Mouse (Mus musculus) left cerebral cortex, postnatal 4 days (tissue): ENCODE data around the gene Slc38a7. TPM values are rescaled to one million over a fixed set of nuclear protein-coding genes. Genes with fewer than 3 reads are reported as not detected.
"Not testable (repeated sequence)": the region's sequence is repeated elsewhere in the genome, so short reads cannot be mapped to it uniquely, and the experiment has no call there.

ENCODE experiments used
- DNase-seq: peaks from one replicate; pipeline ENCODE4 v3.0.0-alpha.2; 2022
- intact Hi-C: fragments of 180-260 bp; cut with DNase I; formaldehyde crosslinking; loops from one replicate; pipeline ENCODE4 v1.15.1; 2025
- total RNA-seq, 2 experiments: library from RNA; stranded (reverse); gene quantifications; 2 replicates each; pipeline ENCODE4 v1.2.3; 2021

Slc38a7 gene
- total RNA-seq, 2 experiments from 2014 or later: 42.5 to 43.2 TPM

DNA sequence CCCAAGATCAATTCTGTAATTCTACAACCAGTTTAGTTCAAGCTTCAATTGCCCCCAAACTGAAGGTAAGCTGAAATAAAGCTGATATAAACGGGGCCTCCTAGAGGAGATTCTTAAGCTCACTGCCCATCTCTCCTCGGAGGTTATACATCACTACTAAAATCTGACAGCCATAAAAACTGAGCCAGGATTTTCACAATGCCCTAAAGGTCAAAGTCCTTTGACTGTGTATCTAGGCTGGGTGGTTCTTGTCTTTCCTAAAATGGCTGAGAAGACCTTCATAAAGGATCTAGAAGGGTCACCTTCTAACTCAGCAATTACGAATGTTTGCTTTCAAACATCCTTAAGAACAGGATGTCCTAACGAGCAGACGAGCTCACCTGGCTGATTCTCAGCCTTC is 44.2 kb downstream of the Slc38a7 start:
- intact Hi-C loops: no loop called here
- no peak for DNase-seq

DNA sequence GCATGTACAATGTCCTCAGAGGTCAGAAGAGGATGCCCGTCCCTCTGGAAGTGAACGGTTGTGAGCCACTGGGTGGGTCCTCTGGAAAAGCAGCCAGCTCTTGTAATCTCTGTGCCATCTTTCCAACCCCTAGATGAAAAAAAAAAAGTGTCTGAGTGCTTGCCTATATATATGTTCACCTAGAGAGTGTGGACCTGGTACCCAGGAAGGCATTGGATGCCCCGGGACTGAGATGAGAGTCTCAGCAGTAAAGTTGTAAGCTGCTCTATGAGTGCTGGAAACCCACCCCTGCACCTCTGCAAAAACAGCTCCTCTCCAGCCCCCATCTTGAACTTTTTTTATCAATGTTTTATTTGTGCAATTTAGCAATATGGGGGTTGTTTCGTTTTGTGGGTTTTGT is 44.7 kb downstream of the Slc38a7 start:
- intact Hi-C loops: no loop called here
- DNase-seq: no peak

DNA sequence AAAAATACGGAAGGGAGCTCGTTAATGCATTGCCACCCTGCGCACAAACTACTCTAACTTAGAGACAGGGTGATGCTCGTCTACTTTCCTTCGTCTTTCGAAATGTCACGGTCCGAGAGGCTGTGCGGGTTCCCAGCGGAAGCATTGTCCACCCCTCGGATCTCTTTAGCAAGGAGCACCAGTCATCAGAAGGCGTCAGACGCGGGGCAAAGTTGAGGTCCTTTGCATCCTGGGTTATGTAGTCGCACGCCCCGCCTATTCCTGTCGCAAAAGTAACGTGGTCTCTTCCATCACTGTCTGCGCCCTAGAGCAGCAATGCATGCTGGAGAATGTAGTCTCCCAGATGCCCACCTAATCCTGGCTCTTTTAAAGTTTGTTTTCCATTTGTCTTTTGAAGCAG is 45.5 kb downstream of the Slc38a7 start:
- intact Hi-C loops: no loop called here
- peak; percentile 93 for DNase-seq

DNA sequence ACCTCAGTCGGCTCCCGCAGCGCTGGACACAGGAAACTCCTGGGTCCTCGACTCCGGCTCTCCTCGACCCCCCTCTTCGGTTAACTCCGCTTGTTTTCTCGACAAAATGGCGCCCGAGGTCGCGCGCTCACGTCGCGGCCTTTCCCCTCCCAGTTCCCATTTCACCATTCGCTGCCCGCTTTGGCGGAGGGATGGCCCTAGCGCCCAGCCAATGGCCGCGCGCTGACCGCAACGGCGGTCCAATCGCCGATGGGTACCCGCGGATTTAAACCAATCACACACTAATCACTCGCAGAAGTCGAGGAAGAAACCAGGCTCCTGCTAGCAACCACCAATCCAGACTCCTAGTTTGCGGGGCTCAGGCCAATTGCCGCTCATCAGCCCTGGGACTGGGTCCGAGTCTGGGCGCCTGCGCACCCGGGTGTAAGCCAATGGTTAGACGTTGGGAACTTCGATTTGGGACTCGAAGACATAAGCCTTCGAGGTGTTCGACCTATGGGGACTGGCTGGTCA is 46.0 kb downstream of the Slc38a7 start, which contains the start of gene Cnot1:
TSS of gene Cnot1 (minus strand) at position 134 of the 513 bp plus-strand sequence.
- DNase-seq: peak; percentile 96
- intact Hi-C loops: no loop called here

DNA sequence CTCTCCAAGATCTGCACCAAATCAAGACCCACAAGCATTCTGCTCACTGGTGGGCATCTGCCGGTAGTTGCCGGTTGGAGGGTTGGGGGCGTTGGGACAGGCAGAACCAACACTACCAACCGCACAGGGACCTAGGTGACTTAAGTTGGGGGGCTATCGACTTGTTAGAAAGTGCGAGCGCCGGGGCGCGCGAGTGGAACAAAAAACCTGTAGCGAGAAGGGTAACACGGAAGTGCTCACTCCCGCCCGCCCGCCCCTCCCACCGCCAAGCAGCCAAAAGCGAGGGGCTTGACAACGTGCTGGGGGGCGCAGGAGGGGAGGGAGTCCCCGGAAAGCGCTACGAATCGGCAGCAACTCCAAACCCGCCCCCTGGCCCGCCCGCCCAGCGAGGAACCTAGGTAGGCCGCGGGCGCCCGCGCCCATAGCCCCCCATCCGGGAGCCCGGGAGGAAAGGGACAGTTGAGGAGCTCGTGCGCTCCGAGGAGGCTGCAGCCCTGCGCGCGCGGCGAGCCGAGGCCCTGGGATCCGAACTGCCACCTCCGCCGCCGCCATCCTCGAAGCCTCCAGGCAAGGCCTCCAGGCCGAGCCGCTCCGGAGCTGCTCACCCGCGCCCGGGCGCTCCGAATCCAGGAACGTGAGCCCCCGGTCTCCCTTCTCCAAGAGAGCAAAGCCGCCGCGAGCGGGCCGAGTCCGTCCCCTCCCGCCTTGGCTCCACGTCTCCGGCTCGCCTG is 46.7 kb downstream of the Slc38a7 start:
- DNase-seq: no peak
- intact Hi-C loops: no loop called here

DNA sequence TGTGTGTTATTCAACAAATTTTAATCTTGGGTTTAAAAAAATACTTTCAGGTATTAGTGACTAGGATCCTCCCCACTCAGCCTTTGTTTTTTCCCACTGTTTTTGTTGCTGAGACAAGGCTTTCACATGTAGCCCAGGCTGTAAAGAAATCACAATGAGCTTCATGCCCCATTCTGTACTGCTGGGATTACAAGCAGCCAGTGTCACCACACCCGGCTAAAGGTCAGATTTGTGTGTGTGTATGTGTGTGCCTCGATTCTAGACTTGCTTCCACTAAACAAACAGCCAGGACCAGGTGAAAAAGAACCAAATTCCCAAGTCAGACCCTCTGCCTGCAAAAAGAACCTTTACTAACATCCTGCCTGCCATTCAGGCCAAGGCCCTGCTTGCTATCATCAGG is 47.9 kb downstream of the Slc38a7 start:
- intact Hi-C loops: no loop called here
- no peak for DNase-seq

DNA sequence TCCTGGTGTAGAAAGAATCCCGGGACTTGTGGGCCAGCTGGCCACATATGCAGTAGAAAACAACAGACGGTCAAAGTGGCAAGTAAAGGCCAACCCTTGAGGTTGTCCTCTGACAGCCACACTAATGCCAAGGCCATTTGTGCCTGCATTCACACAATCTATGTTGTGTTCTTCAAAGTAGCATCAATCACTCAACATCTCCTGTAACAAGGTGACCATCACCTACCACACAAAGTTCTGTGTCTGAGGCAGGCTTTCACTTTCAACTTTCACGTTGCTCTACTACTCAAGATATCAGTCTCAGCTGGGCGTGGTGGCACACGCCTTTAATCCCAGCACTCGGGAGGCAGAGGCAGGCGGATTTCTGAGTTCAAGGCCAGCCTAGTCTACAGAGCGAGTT is 51.1 kb downstream of the Slc38a7 start:
- no peak for DNase-seq
- intact Hi-C loops: no loop called here

DNA sequence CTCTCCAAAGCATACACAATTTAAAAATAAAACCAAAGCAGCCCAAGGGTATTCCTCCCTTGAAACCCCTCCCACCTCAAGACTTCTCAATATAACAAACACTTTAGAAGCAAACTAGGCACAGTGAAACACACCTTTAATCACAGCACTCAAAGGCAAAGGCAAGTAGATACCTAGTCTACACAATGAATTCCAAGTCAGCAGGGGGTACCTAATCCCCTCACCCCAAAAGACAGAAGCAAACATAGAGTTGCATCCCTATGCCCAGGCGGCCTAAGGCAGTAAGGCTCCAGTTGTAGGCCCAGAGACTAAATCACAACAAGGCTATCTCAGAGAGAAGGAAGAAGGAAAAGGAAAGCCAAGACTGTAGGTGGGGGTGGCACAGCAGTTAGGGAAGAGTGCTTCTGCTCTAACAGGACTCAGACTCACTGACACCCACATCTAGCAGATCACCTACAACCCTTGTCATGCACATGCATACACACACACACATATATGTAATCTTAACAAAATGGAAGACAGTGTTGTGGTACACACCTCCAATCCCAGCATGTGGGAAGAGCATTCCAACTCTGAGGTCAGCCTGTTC is 51.8 kb downstream of the Slc38a7 start:
- no peak for DNase-seq
- intact Hi-C loops: no loop called here

DNA sequence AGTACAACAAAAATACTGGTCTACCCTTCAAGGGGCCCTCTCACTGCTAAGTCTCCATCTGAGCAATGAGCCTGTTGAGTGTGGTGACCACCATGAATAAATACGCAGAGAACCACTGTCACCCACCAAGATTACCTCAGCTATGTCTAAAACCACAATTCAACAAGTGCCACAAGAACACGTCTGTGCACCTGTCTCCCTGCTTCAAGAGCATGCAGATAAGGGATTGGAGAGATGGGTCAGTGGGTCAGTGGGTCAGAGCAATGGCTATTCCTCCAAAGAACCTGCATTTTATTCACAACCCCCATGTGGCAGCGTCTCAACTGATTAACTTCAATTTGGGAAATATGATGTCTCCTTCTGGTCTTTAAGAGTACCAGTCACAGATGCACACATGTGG is 53.0 kb downstream of the Slc38a7 start:
- intact Hi-C loops: no loop called here
- no peak for DNase-seq

DNA sequence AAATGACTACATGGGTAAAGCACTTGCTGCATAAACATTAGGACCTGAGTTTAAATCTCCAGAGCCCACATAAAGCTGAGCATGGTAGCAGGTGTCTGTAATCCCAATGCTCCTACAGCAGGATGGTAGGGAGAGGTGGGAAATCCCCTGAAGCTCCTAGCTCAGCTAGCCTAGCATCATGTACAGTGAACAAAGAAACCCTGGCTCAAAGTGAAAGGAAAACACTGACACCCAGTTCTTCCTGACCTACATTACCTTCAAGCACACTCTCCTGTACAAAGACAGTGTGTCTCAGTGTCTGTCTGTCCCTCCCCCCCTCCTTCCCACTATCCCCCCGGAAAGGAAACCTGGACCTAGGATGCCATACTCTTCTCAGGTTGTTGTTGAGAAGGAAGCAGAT is 53.4 kb downstream of the Slc38a7 start:
- no peak for DNase-seq
- intact Hi-C loops: no loop called here

DNA sequence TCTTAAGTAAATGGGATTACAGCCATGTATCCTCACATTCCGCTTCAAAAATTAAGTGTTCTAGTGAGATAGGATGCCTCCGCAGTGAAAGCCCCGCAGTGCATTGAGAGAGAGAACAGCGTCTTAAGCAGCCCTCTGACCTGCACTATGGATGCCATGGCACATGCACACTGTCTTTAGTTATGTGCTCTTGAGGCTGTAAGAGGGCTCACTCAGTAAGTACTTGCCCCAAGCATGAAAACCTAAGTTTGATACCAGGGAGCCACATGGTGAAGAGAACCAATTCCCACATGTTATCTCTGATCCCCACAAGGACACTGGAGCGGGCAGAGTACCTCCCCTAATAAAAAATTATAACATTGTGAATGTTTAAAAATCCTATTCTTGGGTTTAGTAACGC is 54.2 kb downstream of the Slc38a7 start:
- intact Hi-C loops: no loop called here

DNA sequence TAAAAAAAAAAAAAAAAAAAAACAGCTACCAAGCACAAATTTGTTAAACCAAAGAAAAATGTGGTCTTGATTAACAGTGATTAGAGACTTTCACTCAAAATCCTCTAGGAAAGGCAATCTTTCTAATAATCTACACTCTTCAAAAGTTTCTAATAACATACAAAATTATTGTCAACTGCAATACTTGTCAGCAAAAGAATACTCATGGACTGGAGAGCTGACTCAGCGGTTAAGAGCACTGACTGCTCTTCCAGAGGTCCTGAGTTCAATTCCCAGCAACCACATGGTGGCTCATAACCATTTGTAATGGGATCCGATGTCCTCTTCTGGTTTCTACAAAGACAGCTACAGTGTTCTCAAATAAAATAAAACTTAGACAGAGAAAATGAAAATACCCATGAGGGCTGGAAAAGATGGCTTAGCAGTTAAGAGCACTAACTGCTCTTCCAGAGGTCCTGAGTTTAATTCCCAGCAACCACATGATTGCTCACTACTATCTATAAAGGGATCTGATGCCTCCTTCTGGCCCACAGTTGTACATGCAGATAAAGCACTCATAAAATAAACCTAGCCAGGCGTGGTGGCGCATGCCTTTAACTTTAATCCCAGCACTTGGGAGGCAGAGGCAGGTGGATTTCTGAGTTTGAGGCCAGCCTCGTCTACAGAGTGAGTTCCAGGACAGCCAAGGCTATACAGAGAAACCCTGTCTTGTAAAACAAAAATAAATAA is 57.8 kb downstream of the Slc38a7 start:
- intact Hi-C loops, DNase-seq: not testable (repeated sequence)

More for the DNA sequence above, 54.2 kb downstream of the Slc38a7 start:
- DNase-seq: no peak

Other genes with a start within 250 kb of the Slc38a7 start
- gene Gins3, start 220.1 kb downstream of the Slc38a7 start, total RNA-seq: 1 to 10 TPM; 1.7 to 1.8 TPM
- 100 to 1,000 TPM; 540 to 651 TPM for gene Ndrg4, start 176.6 kb downstream of the Slc38a7 start, total RNA-seq
- gene Setd6, start 137.7 kb downstream of the Slc38a7 start, total RNA-seq: 10 to 100 TPM; 27.9 to 28.5 TPM
- gene Cnot1, start 46.1 kb downstream of the Slc38a7 start, total RNA-seq: 100 to 1,000 TPM; 156 to 167 TPM
- gene Sap18b, start 28.2 kb downstream of the Slc38a7 start, total RNA-seq: 10 to 100 TPM; 97.4 to 99.3 TPM
- 100 to 1,000 TPM; 147 to 156 TPM for gene Got2, start 35.0 kb upstream of the Slc38a7 start, total RNA-seq